Mouse (Mus musculus): Measurements from ENCODE around the gene Man1c1. TPM values are rescaled to one million over a fixed set of nuclear protein-coding genes. Genes with fewer than 3 reads are reported as not detected.

The Man1c1 gene
- total RNA-seq, 2 experiments from 2014 or later, result 1.4 to 6.1 TPM

DNA sequence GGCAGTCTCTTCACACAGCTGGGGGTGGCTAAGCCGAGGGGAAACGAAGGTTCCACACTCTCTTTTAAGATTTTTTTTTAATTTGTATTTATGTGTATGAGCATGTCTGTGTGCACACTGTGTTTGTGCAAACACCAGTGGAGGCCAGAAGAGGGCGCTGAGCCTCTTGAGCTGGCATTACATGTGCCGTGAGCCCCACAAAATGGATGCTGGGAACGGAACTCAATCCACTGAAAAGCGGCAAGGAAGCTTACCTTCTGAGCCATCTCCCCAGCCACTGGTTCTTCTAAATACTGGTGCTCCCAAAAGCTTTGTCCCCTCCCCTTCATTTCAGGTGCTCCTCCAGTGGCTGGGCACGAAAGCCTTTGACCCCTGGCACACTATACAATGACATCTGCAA is 22.3 kb downstream of the Man1c1 start:
- no peak for ATAC-seq (replicated peaks; ENCODE audit: low FRiP score, poor library complexity, severe bottlenecking)

- no peak for ATAC-seq (replicated peaks; ENCODE audit: low FRiP score, poor library complexity, severe bottlenecking)
Measured at GRCm38 (mm10) chr4:134677556-134678508, 26.3 kb downstream of the Man1c1 start.

DNA sequence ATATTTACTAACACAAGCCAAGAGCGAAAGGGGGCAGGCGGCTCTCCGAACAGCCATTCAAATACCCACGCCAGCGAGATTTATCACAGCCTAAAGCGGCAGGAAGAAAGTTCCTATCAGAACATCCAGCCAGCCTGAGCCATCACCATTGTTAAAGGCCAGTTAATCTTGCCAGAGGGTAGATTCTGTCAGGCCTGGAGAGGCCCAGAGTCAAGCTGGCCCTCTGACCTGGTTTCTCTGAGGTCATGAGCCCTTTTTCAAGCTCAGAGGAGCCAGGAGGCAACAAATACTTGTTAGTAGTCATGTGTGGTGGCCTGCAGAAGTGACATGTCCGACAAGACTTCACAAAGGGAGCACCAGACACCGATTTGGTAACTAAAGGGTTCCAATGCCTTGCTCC is 28.3 kb downstream of the Man1c1 start:
- ATAC-seq (replicated peaks; ENCODE audit: low FRiP score, poor library complexity, severe bottlenecking), result no peak

- ATAC-seq (replicated peaks; ENCODE audit: low FRiP score, poor library complexity, severe bottlenecking), result no peak
Measured at GRCm38 (mm10) chr4:134674970-134675369, 29.1 kb downstream of the Man1c1 start.

- ATAC-seq (replicated peaks; ENCODE audit: low FRiP score, poor library complexity, severe bottlenecking), result no peak
Measured at GRCm38 (mm10) chr4:134673882-134674463, 30.1 kb downstream of the Man1c1 start.

- ATAC-seq (replicated peaks; ENCODE audit: low FRiP score, poor library complexity, severe bottlenecking), result no peak
Measured at GRCm38 (mm10) chr4:134673151-134673550, 30.9 kb downstream of the Man1c1 start.

- no peak for ATAC-seq (replicated peaks; ENCODE audit: low FRiP score, poor library complexity, severe bottlenecking)
Measured at GRCm38 (mm10) chr4:134672326-134672725, 31.8 kb downstream of the Man1c1 start.

DNA sequence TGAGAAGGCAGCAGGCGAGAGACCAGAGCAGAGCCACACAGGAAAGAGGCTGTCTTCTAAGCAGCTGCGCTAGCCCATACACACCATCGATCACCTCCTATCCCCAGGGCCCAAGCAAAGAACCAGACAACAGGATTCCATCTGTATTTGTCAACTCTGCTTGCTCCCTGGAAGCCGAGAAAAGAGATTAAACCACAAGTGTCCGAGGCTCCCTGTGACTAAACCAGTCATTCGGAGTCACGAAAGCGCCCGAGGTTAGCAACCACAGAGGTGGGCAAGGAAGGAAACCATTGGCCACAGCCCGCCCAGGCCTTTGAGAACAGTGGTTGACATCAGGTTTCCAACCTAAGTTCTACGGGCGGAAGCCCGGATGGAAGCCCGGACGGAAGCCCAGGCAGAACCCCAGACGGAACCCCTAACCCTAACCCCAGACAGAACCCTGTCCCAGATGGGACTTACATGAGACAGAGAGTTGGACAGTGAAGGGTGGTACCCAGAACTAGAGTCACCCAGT is 32.4 kb downstream of the Man1c1 start:
- ATAC-seq (replicated peaks; ENCODE audit: low FRiP score, poor library complexity, severe bottlenecking), result no peak

DNA sequence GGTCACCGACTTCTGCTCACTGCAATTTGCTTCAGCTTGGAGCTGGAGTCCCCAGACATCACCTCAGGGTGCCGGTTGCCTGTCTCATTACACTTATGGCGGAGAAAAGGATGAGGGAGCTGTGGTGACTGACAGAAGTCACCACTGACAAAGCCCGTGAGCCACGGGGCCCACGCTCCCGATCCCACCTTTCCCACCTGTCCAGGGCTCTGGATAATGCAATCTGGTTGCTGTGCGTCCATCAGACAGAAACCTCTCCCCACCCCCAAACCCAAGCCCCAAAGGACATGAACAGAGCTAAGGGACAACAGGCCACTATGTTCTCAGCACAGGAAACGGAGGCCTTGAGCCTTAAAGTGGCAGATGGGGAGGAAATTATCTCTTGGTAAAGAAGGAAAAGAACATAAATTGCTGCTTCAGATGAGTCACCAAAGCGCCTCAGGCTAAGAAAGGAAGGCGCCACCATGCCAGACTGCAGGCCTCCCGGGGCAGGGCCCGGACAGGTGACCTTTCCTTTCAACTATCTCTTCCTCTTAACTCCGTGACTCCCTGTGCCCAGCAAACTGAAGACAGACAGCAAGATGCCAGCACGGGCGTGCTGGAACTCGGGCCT is 34.2 kb downstream of the Man1c1 start:
- no peak for ATAC-seq (replicated peaks; ENCODE audit: low FRiP score, poor library complexity, severe bottlenecking)

GRCm38 (mm10) chr4:134668355-134669028 is 35.6 kb downstream of the Man1c1 start:
- ATAC-seq (replicated peaks; ENCODE audit: low FRiP score, poor library complexity, severe bottlenecking), result no peak

DNA sequence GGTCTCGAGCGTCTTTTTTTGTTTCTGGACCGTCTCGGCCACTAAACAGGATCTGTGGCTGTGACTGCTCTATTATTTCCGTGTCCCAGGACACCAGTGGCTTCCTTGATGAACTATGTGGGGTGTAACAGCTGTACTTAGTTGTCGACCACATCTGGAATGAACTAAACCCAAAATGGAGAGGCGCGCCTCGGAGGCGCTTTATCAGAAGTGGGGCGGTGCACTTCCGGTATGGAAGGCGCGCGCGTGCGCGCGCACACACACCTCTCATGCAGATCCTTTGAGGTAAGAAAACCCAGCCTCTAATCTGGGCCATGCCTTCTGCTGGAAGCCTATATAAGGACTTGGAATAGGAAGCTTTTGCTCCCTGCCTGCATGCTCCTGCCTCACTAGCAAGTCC is 37.7 kb downstream of the Man1c1 start:
- ATAC-seq (replicated peaks; ENCODE audit: low FRiP score, poor library complexity, severe bottlenecking), result no peak

DNA sequence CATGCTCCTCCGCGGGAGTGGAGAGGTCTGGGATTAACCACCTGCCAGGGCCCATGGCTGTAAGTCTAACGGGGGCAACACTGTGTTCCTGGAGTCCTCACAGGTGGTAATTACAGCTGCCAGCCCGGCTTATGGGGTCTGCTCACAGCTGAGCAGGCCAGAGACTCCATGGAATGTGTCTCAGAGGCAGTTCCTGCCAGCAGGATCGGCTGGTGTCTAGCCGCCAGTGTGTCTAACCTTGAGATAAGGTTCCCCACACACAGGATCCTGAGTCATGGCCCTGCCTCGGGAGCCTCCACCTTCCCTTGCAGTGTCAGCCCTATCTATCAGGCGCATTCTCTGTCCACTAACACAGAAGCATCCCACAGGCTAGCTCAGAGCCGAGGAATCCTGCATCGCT is 41.0 kb downstream of the Man1c1 start:
- ATAC-seq (replicated peaks; ENCODE audit: low FRiP score, poor library complexity, severe bottlenecking), result no peak

DNA sequence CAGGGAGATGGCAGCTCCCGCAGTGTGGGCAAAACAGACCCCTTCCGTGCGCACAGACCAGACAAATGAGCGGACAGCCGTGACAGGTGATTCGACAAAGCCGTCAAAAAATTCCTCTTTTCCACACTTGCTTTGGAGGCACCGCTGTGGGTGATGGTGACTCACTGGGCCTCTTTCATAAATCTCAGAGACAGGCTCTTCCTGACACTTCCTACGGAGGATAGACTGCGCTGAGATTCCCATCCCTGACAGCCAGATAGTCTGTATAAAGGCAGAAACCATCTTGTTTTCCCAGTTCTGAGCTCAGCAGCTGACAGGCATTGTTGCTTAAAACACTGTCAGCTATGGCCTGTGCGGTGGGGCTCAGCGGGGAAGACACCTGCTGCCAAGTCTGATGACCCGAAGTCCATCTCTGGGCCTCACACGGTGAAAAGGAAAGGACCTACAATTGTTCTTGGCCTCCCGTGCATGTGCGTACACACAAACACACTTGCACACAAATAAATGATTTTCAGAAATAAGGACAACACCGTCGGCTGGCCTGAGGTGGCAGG is 43.4 kb downstream of the Man1c1 start:
- ATAC-seq (replicated peaks; ENCODE audit: low FRiP score, poor library complexity, severe bottlenecking), result no peak

- ATAC-seq (replicated peaks; ENCODE audit: low FRiP score, poor library complexity, severe bottlenecking), result no peak
Measured at GRCm38 (mm10) chr4:134659354-134660301, 44.5 kb downstream of the Man1c1 start.

GRCm38 (mm10) chr4:134657473-134657872 is 46.6 kb downstream of the Man1c1 start:
- ATAC-seq (replicated peaks; ENCODE audit: low FRiP score, poor library complexity, severe bottlenecking), result no peak

DNA sequence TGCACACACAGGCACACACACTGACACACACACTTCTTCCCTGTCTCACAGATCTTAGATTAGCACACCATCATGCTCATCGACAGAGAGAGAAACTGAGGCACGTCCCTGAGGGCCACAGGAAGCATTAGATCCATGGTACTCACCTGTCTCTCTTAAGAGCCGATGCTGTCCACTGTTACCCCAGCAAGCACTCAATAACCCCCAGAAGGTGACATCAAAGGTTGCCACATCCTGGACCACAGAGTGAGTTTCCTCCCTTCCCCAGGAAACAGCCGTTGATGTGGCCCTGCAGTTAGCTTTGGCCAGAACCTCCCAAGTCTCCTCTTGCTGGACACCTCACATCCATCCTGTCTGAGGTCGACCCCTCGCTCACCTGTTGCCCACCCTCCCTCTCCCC is 49.7 kb downstream of the Man1c1 start:
- no peak for ATAC-seq (replicated peaks; ENCODE audit: low FRiP score, poor library complexity, severe bottlenecking)

DNA sequence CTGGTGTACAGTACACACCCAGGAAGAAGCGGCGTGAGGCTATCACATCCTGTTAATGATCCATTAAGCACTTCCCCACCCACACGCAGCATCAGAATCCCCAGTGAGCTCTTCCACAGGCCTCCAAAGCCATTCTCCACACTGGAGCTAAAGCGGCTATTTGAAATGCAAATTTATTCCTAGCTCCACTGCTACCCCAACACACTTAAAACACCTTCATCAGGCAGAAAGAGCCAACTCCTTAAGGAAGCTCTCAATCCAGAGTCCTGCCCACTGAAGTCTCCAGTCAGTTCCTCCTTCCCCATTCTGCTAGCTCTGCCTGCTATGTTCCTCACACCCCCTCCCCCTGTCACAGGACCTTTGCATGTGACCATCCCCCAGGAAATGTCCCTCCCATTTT is 51.4 kb downstream of the Man1c1 start:
- no peak for ATAC-seq (replicated peaks; ENCODE audit: low FRiP score, poor library complexity, severe bottlenecking)

DNA sequence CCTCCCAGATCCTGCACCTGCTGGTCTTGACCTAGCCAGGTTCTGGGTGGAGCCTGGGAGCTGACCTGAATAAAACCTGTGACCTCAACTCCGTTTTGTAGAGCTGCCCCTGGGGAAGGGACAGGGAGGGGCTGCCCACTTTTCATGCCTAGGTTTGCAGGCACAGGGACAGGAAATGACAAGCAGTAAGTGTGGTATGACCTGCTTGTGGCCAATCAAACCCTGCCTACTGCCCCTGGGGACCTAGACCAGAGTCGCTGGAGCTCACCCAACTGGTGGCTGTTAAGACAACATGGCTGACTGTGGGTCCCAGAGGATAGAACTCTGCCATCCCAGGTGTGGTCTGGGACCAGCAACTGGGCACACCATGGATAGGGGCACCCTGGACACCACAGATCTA is 51.9 kb downstream of the Man1c1 start:
- ATAC-seq (replicated peaks; ENCODE audit: low FRiP score, poor library complexity, severe bottlenecking), result no peak

GRCm38 (mm10) chr4:134651358-134651757 is 52.7 kb downstream of the Man1c1 start:
- no peak for ATAC-seq (replicated peaks; ENCODE audit: low FRiP score, poor library complexity, severe bottlenecking)
